Mouse (Mus musculus) layer of hippocampus, postnatal 36 days (tissue): ENCODE measurements around the gene Aldh3b3. TPM values are rescaled to one million over a fixed set of nuclear protein-coding genes. Genes with fewer than 3 reads are reported as not detected.
A peak's percentile ranks its signal among the peaks of the same experiment; 100 is the strongest.

Source experiments
- DNase-seq, 2 experiments: peaks; one replicate each; pipeline ENCODE4 v3.0.0; 2022
- total RNA-seq, 2 experiments: library from RNA; stranded (reverse); gene quantifications; 2 replicates each; pipeline ENCODE4 v1.2.3; 2021

The Aldh3b3 gene
- total RNA-seq = not detected

DNA sequence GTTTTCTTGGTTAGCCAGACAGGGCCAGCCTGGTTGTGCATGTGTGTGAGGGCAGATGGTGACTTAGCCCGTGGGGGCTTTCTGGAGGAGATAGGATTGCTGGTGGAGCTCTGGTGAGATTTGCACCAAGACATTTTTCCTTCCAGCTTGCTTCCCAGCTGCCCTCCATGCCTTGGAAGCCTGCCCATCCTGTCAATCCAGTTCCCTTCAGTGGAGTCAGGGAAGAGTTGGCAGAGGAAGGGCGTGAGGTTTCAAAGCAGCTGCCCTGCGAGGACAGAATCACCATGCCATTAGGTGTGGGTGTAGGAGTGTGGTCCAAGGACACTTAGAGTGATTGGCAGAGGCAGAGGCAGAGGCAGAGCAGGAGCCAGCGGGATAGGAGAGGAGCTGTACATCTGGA lies at the start of gene Aldh3b3:
Gene Aldh3b3 (plus strand): TSS at position 176 of the 400 bp plus-strand sequence.
- DNase-seq = no peak

DNA sequence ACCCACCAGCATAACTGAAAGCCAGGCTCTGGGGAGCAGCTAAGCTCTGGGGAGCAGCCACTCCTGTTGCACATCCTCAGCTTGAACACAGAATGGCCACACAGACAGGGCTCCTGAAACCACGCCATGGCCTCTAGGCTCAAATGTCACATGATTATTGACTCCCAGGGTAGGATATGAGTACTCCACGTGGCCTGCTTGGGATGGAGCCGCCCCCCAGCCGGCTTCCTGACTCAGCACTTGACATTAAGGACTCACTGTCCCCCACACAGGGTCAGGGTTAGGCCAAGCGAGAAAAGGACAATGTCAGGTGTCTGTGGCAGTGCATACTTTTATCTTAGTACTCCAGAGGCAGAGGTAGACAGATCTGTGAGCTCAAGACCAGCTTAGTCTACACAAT lies 48.2 kb upstream of the Aldh3b3 start:
- DNase-seq = no peak

DNA sequence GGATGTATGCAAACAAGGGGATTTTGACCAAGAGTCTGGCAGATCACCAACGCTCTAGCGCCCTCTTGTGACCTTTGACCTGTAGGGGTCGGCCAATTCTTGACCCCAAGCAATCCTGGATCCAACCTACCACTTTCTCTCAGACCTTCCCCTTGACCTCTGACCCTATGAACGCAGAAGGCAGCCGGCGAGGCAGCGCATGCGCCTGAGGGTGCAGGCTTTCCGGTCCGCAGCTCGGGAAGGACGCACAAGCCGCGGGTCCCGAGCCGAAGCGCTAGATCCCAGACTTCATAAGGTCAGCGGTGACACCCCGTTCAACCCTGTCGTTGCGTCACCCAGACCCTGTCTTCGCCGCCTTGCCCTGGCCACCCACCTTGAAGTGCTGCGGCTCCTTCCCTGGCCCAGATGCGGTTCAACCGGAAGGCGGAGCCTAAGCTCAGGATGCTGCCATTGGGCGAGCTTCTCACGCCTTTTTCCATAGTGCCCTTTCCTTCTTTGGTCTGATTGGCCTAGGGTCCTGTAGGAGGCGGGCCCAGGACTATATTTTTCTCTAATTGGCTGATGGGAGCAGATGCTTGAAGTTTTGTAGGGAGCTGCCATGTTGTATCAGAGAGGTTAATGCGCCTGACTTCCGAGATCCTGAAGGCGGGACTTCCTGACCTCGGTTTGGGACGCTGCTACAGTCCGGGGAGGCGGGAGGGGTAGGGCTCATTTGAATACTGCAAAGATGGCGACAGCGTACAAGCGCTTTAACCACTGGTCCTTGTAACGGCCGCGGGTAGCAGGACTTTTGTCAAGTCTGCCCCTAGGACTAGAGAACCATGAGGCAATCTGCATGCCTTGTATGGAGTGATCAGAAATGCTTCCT lies 45.9 kb upstream of the Aldh3b3 start, which contains the start of gene Ndufs8:
Gene Ndufs8 (minus strand): TSS at position 438 of the 868 bp plus-strand sequence.
- DNase-seq = peak; percentile 94 to 95

DNA sequence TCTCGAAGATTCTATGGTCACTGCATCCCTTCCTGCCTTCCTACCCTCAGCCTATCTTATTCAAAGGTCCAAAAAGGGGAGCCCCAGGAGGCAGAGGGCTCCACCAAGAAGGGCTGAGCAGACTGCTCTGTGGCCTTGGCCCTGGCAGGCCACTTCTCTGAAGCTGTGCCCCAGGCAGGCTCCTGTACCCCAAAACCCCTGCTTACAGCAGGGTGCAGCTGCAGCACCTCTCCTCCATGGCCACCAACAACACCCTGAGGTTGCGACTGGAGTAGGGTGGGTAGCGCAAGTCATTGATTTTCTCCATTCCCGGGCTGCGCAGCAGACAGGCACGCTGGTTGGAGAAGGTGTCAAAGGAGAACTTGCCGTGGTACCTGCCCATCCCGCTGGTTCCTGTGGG lies 44.8 kb upstream of the Aldh3b3 start:
- DNase-seq = no peak

DNA sequence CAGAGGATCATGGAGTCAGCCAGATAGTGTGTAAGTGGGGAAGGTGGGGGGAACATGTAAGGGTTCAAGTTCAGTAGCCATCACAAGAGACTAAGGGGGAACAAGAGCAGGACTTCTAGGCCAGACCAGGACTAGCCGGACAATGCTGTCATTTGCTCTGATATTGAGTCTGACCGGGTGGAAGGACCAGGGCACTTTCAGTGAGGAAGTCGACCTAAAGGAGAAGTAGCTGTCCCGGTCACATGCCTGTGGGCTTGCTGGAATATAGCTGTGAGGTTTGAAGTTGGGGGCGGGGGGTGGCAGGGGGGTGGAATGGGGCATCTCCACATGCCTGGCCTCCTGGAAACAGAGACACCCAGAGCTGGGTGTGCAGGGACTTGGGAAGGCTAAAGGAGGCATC lies 43.9 kb upstream of the Aldh3b3 start:
- no peak for DNase-seq

DNA sequence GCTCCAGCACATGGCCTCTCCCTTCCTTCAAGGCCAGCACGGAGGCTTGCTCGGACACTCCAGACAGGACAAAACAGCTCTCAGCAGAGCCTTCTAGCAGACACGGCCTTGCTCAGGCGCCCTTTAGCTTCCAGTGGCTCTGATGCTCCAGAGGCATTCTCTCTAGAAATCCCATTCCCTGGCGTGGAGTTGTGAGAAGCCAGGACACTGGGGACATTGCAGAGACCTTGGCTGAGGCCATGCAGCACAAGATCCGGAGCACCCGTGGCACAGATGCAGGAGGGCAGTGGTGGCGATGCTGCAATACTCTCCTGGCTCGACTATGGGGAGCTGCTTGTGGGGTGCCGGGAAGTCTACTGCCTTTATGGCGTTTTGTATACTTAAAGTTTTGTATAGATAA lies 41.7 kb upstream of the Aldh3b3 start:
- DNase-seq = no peak

DNA sequence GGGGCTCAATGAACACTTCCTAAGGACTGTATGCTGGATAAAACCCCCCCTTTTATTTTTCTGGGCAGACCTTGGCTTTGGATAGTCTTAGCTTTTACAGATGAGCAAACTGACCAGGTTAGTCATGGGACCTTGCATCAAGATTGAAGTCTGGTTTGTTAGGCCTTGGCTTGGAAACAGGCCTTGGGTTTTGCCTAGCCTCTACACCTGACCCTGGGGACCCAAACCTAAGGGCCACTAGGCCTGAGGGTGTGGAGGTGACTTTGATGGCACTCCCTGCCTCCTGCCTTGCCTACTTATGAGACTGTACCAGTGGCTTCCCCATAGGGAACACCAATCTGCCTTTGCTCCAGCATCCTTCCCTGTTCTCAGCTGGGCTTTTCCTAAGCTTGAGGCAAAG lies 38.5 kb upstream of the Aldh3b3 start:
- no peak for DNase-seq

DNA sequence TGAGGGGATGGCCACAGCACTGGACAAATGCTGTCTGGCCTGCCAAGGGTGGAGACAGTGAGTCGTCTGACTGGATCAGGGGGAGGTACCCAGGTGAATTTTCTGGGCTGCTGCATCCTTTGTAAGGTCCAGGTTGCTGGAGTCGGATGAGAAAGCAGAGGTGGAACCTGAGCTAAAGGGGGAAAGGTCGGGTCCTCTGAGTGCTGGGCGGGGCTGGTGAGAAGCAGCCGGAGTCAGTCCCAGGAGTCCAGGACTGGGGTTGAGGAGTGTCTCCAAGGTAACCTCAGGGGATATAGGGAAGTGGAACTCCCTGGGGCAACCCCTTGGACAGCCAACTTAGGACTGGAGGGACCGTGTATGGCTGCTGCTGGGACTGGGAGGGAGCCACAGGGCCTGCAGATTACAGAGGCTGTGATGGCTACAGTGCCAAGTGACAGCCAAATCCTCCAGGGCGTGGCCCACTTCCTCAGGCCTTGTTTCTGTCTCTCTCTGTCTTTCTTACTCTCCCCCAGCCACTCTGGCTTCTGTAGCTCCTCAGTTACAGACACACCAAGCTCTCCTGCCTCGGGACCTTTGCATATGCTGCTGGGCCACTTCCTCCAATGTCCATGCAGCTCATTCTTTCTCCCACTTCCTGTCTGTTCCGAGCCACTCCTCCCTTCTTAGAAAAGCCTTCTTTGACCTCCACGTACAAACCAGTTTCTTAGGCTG lies 35.6 kb upstream of the Aldh3b3 start:
- no peak for DNase-seq

DNA sequence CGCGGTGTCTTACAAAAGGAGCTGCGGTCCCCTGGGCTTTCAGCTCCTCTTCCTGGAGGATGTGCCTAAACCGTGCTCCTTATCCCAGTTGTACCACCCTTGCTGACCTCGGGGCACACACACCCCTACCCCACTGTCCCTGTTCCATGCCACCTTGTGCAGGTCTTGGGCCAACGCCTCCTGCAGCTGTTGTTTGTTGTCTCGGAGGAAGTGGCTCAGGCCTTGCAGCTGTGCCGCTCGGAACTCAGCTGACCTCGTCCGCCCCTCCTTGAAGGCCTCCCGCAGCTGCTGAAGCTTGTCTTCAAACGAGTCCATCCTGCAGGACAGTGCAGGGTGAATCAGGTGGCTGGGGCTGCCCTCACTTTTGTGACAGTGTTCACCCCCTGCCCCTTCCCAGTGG lies 34.9 kb upstream of the Aldh3b3 start:
- DNase-seq = no peak

DNA sequence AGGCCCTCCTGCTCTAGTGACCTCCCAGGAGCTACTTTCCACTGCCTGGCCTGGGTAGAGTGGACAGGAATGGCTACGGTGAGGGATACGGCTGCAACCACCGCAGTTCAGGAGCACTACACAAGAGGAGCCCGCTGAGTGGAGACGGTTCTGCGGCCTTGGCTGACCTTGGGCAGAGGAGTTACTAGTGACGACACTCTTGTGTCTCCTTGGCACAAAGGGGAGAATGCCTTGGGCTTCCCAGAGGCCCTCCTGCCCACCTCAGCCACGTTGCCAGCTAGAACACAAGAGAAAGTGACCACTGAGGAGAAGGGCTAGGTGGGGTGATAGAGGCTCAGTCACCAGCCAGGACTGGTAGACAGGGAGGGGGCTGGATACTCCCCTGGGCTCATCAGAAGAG lies 34.3 kb upstream of the Aldh3b3 start:
- DNase-seq = no peak

DNA sequence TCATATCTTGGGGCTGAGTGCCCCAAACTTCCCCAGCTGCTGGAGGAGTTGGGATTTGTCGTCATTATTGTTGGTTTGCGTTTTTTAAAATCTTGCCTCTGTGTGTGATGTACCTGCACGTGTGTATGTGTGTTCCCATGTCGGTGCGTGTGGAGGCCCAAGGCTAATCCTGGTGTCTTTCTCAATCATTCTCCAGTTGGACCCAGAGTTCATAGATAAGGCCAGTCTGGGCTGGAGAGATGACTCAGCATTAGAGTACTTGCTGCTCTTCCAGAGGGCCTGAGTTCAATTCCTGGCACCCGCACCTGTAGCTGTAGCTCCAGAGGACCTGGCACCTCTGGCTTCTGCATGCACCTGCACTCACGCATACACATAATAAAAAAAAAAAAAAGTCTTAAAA lies 33.6 kb upstream of the Aldh3b3 start:
- no peak for DNase-seq

DNA sequence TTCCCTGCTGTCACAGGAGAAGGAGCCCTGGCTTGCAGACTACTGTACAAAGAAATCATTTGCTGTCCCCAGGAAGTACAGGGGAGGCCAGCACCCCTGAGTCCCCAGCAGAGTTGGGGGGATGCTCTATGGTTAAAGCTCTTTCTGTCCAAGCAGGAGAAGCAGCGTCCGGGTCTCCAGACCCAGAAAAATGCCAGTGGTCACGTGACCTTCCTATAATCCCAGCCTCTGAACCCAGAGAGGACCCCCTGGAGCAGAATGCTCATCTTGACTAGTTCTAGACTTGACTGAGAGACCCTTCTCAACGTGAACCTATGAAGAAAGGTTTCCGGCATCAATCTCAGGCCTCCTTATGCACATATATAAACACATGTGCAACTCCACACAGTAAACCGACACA lies 32.6 kb upstream of the Aldh3b3 start:
- DNase-seq = no peak

DNA sequence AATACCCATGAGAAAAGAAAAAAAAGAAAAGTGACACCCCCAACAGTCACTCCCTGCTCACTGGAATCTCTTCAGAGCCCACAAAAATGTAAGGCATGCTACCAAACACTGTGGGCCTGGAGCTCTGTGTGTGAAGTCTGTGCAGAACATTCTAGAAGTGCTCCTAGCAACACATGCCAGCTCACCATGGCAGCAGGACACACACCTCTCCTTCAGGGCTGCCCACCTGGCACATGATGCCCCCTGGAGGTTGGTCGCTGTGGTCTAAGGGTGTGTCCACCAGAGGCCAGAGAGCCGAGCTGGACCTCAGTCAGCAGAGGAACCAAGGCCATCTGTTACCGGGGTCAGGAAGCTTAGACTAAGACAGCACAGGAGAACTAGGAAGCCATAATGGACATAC lies 32.2 kb upstream of the Aldh3b3 start:
- no peak for DNase-seq

DNA sequence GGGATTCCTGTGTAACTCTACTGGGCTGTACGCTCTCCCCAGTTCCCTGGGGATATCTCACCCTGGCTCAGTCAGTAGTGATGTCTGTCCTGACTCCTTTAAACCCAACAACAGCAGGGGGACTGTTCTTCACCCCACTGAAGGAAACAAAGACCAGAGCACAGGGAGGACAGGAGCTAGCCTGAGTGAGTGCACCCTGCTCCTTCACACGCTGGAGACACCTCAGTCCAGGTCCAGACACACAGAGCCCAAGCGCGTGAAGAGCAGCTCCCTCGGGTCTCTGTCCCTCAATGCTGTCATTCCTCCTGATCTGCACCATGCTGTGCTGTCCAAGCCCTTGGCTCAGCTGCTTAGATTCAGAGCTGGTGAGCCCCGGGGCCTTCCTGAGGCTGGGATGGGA lies 31.8 kb upstream of the Aldh3b3 start:
- DNase-seq = no peak

DNA sequence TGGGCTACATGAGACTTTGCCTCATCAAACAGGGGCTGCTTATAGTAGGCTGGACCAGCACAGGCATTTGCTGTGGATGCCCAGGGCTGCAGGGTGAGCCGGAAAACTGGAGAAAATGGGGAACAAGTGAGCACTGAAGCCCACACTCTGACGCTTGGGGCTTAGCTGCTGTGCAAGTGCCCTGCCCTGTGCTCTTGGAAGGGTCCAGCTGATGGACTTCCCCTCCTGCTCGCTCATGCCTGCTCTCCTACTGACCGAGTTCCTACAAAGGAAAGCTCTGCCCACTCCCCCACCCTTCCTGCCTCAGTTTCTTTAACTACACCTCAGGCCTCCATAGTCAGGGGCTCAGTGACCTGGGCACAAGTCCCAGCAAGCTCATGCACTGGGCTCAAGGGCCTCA lies 30.5 kb upstream of the Aldh3b3 start:
- no peak for DNase-seq

DNA sequence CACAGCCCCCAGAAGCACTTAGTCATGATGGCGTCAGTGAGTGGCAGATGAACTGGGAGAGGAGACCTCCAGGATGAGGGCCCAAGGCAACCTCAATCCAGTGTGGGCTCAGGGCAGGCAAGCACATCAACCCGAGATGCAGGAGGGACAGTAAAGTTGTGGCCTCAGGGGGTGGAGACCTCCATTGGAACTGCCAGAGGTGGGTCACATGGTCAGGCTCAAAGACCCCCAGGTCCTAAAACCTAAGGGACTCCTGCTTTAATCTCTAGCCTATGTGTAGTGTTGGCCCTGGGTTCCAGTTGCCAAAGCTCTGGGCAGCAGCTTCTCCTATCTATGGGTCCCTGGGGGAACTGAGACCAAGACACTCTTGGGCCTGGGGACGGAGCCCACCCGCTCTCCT lies 29.7 kb upstream of the Aldh3b3 start:
- DNase-seq = no peak

DNA sequence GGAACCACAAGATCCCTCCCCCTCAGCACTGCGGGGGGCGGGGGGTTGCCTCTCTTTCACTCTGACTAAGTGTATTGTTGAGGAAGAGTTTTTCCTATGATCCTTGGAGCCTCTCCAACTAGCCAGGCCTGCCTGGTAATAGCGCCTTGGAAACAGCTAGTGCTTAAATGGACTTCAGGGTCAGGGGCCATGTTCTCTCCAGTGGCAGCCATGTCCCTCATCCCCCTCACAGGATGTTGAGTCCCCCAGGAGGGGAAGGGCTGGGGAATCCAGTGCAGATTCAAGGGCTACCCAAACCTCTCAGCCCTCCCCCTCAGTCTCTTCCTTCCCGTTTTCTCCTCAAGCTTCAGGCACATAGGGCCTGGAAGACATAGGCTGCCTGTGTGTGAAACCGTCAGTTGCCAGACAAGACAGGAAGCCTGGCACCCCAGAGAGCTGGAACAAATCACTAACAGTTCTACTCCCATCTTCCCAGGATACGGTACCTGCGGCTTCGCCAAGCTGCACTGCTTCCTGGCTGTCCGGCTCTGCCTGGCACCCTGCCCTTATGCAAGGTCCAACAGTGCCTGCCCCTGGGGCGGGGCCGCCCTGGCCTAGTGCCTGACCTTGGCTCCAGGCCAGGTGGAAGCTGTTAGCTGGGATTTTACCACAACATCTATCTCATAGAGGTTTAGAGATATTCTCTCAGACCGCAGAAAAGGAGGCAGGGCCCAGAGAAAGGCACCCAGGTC lies 29.1 kb upstream of the Aldh3b3 start, which contains the start of gene Aldh3b1:
Gene Aldh3b1 (minus strand): TSS at position 598 of the 731 bp plus-strand sequence.
- DNase-seq = peak; percentile 56 to 64

DNA sequence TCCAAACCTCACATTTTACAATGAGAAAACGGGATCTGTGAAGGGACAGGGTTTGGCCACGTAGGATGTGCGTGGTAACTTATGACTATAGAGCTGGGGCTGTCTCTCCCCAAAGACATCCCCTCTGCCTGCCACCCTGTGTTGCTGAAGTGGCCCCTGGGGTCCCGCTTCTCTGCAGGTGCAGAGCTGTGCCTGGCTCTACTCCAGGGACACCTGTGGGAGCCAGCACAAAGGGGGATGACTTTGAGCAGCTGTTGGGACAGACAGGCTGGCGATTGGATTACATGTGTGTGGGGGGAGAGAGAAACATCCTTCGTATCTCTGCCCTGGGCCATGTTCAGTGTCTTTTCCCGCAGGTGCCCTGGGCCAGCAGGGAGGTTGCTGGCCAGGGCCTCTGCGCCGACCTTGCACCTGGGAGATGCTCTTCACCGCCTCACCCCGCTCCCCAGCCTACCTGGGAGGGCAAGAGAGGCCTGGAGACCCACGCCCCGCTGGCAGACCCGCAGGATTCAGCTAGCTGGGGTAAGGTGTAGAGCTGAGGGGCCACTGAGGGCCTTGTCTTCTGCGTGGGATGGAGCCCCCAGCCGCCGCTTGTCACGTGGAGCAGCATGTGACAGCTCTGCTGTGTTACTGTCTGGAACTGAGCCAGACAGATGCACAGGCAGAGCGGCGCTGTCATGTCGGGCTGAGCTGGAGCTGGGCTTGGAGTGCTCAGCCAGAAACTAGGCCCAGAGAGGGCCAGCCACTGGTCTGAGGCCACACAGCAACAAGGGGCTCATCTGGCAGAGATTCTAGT lies 28.0 kb upstream of the Aldh3b3 start:
- no peak for DNase-seq

DNA sequence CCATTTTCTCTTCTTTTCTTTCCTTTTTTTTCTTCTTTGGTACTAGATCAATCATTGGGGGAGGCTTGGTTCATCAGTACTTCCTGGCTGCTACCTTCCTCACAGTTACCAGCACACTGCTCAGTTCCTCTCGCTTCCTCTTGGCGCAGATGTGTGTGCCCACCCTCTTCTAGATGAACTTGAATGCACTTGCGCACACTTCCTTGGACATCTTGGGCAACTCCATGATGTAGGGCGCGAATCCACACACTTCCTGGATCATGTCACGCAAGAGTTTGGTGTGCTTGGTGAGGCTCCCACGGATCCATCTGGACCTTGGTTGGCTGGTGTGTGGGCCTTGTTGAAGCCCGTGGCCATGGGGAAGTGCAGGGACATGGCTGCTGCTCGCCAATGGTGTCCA lies 26.7 kb upstream of the Aldh3b3 start:
- DNase-seq = no peak

DNA sequence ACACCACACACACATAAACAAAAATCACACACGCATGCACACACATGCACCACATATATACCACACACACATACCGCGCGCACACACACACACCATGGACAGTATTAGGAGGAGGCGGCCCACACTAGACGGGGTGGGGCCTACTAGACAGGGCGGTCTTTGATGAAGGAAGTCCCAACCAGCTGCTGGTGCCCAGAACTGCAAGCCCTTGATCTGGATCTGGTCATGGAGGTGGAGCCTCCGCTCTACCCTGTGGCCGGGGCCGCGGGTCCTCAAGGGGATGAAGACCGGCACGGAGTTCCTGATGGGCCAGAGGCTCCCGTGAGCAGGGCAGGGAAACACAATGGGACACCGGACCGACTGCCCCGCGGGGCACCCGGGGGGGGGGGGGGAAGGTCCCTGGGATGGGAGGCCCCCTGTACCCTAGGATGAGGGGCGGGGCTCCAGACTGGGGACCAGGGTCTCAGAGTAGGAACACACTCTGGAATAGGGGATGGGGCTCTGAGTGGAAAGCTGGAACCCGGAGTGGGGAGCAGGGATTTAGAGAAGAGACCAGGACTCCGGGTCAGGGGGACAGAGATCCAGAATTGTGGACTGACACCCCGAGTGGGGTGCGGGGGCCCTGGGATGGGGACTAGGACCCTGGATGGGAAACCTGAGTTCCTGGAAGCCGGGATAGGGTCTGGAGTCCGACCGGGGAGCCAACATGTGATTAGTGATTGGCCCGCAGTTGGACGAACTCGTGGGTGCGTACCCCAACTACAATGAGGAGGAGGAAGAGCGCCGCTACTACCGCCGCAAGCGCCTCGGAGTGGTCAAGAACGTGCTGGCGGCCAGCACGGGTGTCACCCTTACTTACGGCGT lies 23.2 kb upstream of the Aldh3b3 start, which contains the start of gene Unc93b1:
Gene Unc93b1 (plus strand): TSS at position 155 of the 864 bp plus-strand sequence.
- DNase-seq = no peak
